Mouse (Mus musculus) erythroid progenitor cell, adult 5-6 weeks (primary cell): ENCODE results near the gene Mycbpap. TPM values are rescaled to one million over a fixed set of nuclear protein-coding genes. Genes with fewer than 3 reads are reported as not detected.

Source experiments
- ATAC-seq: replicated peaks from 2 replicates; pipeline ENCODE4 v1.8.0; 2016; ENCODE audit warnings: moderate number of reproducible peaks, mild to moderate bottlenecking, moderate TSS enrichment, inconsistent platforms; ENCODE audit not compliant: poor library complexity, low FRiP score, severe bottlenecking
- total RNA-seq, 2 experiments: library from RNA; stranded (forward) in 1 of 2; stranded (reverse) in 1 of 2; fragments of 150-400 nt in 1 of 2; fragments of 186-747, 209-891 nt in 1 of 2; gene quantifications; 2 replicates each; pipeline versions ENCODE4 v1.2.3 to v1.2.4; 2015 to 2017; ENCODE audit warnings: low replicate concordance in 2 of 2

Gene Mycbpap
- total RNA-seq, 2 experiments from 2014 or later: not detected

GRCm38 (mm10) chr11:94457001-94457400 lies 64.5 kb downstream of the Mycbpap start:
- no peak for ATAC-seq

DNA sequence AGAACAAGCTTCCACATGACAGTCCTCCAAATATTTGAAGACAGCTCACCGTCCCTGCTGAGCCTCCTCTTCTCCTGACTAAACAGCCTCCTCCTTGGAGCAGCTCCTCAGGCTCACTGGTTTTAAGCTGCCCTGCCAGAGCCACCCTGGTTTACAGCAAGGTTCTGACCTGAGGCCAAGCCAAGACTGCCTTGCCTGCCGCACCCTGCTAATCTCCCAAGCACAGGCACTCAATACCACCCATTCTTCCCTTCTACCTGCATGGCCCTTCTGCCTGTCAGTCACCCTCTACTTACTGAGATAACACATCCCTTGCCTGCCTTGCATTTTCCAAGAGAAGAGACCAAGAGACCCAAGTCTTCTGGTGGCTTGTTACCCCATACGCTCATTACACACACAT lies 65.2 kb downstream of the Mycbpap start:
- ATAC-seq: peak; percentile 91

- peak; percentile 77 for ATAC-seq
These were observed 66.3 kb downstream of the Mycbpap start for GRCm38 (mm10) chr11:94455161-94455820.

GRCm38 (mm10) chr11:94454756-94455155 lies 66.8 kb downstream of the Mycbpap start:
- ATAC-seq: no peak

Other genes with a start within 250 kb of the Mycbpap start
- gene Gm21885, start 239.9 kb downstream of the Mycbpap start, total RNA-seq (2015; ENCODE audit: low replicate concordance): not detected in 2 replicates
- gene Gm21885, start 239.9 kb downstream of the Mycbpap start, total RNA-seq (2017; ENCODE audit: low replicate concordance): not detected in 2 replicates
- gene Luc7l3, start 199.8 kb downstream of the Mycbpap start, total RNA-seq (2015; ENCODE audit: low replicate concordance): 261 and 280 TPM in 2 replicates
- gene Luc7l3, start 199.8 kb downstream of the Mycbpap start, total RNA-seq (2017; ENCODE audit: low replicate concordance): 596 and 607 TPM in 2 replicates
- 12.2 and 39.6 TPM in 2 replicates for gene Ankrd40, start 193.7 kb downstream of the Mycbpap start, total RNA-seq (2015; ENCODE audit: low replicate concordance)
- 22.2 and 28.6 TPM in 2 replicates for gene Ankrd40, start 193.7 kb downstream of the Mycbpap start, total RNA-seq (2017; ENCODE audit: low replicate concordance)
- gene Abcc3, start 128.7 kb downstream of the Mycbpap start, total RNA-seq (2015; ENCODE audit: low replicate concordance): 2.9 and 6.7 TPM in 2 replicates
- gene Abcc3, start 128.7 kb downstream of the Mycbpap start, total RNA-seq (2017; ENCODE audit: low replicate concordance): 4.5 TPM in 1 of 2 replicates, not detected in the other
- 208 and 236 TPM in 2 replicates for gene Cacna1g, start 47.5 kb downstream of the Mycbpap start, total RNA-seq (2015; ENCODE audit: low replicate concordance)
- gene Cacna1g, start 47.5 kb downstream of the Mycbpap start, total RNA-seq (2017; ENCODE audit: low replicate concordance): 142 TPM in 2 replicates
- gene Spata20, start 35.6 kb downstream of the Mycbpap start, total RNA-seq (2015; ENCODE audit: low replicate concordance): not detected in 2 replicates
- not detected in 2 replicates for gene Spata20, start 35.6 kb downstream of the Mycbpap start, total RNA-seq (2017; ENCODE audit: low replicate concordance)
- not detected in 2 replicates for gene Epn3, start 21.8 kb downstream of the Mycbpap start, total RNA-seq (2015; ENCODE audit: low replicate concordance)
- not detected in 2 replicates for gene Epn3, start 21.8 kb downstream of the Mycbpap start, total RNA-seq (2017; ENCODE audit: low replicate concordance)
- gene Rsad1, start 27.5 kb upstream of the Mycbpap start, total RNA-seq (2015; ENCODE audit: low replicate concordance): 0.84 TPM in 1 of 2 replicates, not detected in the other
- 0.23 and 0.26 TPM in 2 replicates for gene Rsad1, start 27.5 kb upstream of the Mycbpap start, total RNA-seq (2017; ENCODE audit: low replicate concordance)
- not detected in 2 replicates for gene Chad, start 43.3 kb upstream of the Mycbpap start, total RNA-seq (2015; ENCODE audit: low replicate concordance)
- not detected in 2 replicates for gene Chad, start 43.3 kb upstream of the Mycbpap start, total RNA-seq (2017; ENCODE audit: low replicate concordance)
- gene Acsf2, start 80.1 kb upstream of the Mycbpap start, total RNA-seq (2015; ENCODE audit: low replicate concordance): 4.2 and 9.7 TPM in 2 replicates
- gene Acsf2, start 80.1 kb upstream of the Mycbpap start, total RNA-seq (2017; ENCODE audit: low replicate concordance): 2.3 and 2.5 TPM in 2 replicates
- gene Lrrc59, start 108.0 kb upstream of the Mycbpap start, total RNA-seq (2015; ENCODE audit: low replicate concordance): 11.3 and 20.2 TPM in 2 replicates
- 15.8 and 16.4 TPM in 2 replicates for gene Lrrc59, start 108.0 kb upstream of the Mycbpap start, total RNA-seq (2017; ENCODE audit: low replicate concordance)
- 16.8 and 20.9 TPM in 2 replicates for gene Mrpl27, start 132.0 kb upstream of the Mycbpap start, total RNA-seq (2015; ENCODE audit: low replicate concordance)
- gene Mrpl27, start 132.0 kb upstream of the Mycbpap start, total RNA-seq (2017; ENCODE audit: low replicate concordance): 24.5 and 27.2 TPM in 2 replicates
- gene Eme1, start 132.2 kb upstream of the Mycbpap start, total RNA-seq (2015; ENCODE audit: low replicate concordance): 3.4 and 15.9 TPM in 2 replicates
- 29.4 and 34.9 TPM in 2 replicates for gene Eme1, start 132.2 kb upstream of the Mycbpap start, total RNA-seq (2017; ENCODE audit: low replicate concordance)
- gene Xylt2, start 155.8 kb upstream of the Mycbpap start, total RNA-seq (2015; ENCODE audit: low replicate concordance): 1.1 and 2.5 TPM in 2 replicates
- gene Xylt2, start 155.8 kb upstream of the Mycbpap start, total RNA-seq (2017; ENCODE audit: low replicate concordance): 0.51 and 2.9 TPM in 2 replicates
- gene Gm11541, start 182.8 kb upstream of the Mycbpap start, total RNA-seq (2015; ENCODE audit: low replicate concordance): not detected in 2 replicates
- not detected in 2 replicates for gene Gm11541, start 182.8 kb upstream of the Mycbpap start, total RNA-seq (2017; ENCODE audit: low replicate concordance)
- not detected in 2 replicates for gene Cdc34b, start 220.0 kb upstream of the Mycbpap start, total RNA-seq (2015; ENCODE audit: low replicate concordance)
- 0.15 TPM in 1 of 2 replicates, not detected in the other for gene Cdc34b, start 220.0 kb upstream of the Mycbpap start, total RNA-seq (2017; ENCODE audit: low replicate concordance)